Mouse (Mus musculus) hindbrain, embryonic 12.5 days (tissue): ENCODE measurements around the gene Tenm4. TPM values are rescaled to one million over a fixed set of nuclear protein-coding genes. Genes with fewer than 3 reads are reported as not detected.

Experiments
- ATAC-seq: fragments of 200-750 bp; cut with Nextera tagmentation; 2 replicates; pipeline ENCODE4 v1.8.0; 2017; ENCODE audit warnings: moderate TSS enrichment; ENCODE audit not compliant: low FRiP score
- H3K27ac ChIP-seq: fragments of 300-500 bp; sonication (generic); 2 replicates; pipeline ENCODE4 v1.5.1; 2016; ENCODE audit warnings: mild to moderate bottlenecking
- H3K27me3 ChIP-seq: fragments of 300-500 bp; sonication (generic); 2 replicates; pipeline ENCODE4 v1.6.1; 2016; ENCODE audit warnings: mild to moderate bottlenecking
- H3K36me3 ChIP-seq: fragments of 300-500 bp; sonication (generic); 2 replicates; pipeline ENCODE4 v1.6.1; 2016; ENCODE audit warnings: mild to moderate bottlenecking
- H3K4me1 ChIP-seq: fragments of 300-500 bp; sonication (generic); 2 replicates; pipeline ENCODE4 v1.6.1; 2016
- H3K4me2 ChIP-seq: fragments of 300-500 bp; sonication (generic); replicated peaks from 2 replicates; pipeline ENCODE4 v1.6.1; 2016; ENCODE audit warnings: mild to moderate bottlenecking
- H3K4me3 ChIP-seq: fragments of 300-500 bp; sonication (generic); 2 replicates; pipeline ENCODE4 v1.5.1; 2016; ENCODE audit warnings: mild to moderate bottlenecking
- H3K9ac ChIP-seq: fragments of 300-500 bp; sonication (generic); 2 replicates; pipeline ENCODE4 v1.6.1; 2016; ENCODE audit warnings: mild to moderate bottlenecking, moderate library complexity
- H3K9me3 ChIP-seq: fragments of 300-500 bp; sonication (generic); replicated peaks from 2 replicates; pipeline ENCODE4 v1.6.1; 2016; ENCODE audit warnings: mild to moderate bottlenecking
- WGBS: fragments of 180-500 bp; shearing (Covaris S2); methylation state at CpG from one replicate; pipeline ENCODE4 v1.1.7; 2016; 5-methylcytosine and 5-hydroxymethylcytosine counted together
- polyA plus RNA-seq: library from polyadenylated mRNA; unstranded; fragments of >200 nt; fragmentation: Nextera tagmentation; extraction: Ambion mirVana; gene quantifications from 2 replicates; pipeline ENCODE4 v1.2.1, GENCODE M21; 2016

Tenm4 gene
- polyA plus RNA-seq, 1 experiment from 2014 or later, result 38.5 TPM

DNA sequence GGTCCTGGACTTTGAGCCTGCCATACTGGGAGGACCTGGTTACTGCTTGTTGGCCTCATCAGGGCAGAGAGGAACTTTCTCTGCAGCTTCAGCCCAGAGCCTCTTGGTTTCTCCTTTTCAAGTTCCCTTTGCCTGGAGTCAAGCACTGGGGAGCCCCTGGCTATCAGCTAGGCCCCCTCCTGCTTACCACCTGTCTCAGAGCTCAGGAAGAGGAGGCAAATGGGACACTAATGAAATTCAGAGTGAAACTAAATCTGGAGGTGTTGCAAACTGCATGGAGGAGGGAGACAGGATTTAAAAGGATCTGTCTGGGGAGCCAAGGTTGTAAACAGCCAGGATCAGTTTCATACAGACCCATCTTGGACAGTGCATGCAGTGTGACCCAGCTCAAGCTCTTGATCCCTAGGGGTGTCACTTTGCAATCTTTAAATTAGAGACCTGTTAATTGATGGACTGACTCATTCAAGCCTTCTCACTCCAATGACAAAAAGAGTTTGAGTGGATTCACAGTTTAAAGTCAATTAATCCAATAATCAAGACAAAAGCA is 269.2 kb downstream of the Tenm4 start:
- Histone ChIP-seq H3K9ac (no peak overlapping the region), H3K4me2 (no peak overlapping the region), H3K27ac (no peak overlapping the region), H3K4me3 (no peak overlapping the region), H3K9me3 (no peaks in the 10 kb centered on the region), H3K4me1 (no peaks in the 10 kb centered on the region; the same call in 1 of the 2 replicates), H3K36me3 (no peaks in the 10 kb centered on the region), H3K27me3 (no peaks in the 10 kb centered on the region)
- no peak for ATAC-seq

DNA sequence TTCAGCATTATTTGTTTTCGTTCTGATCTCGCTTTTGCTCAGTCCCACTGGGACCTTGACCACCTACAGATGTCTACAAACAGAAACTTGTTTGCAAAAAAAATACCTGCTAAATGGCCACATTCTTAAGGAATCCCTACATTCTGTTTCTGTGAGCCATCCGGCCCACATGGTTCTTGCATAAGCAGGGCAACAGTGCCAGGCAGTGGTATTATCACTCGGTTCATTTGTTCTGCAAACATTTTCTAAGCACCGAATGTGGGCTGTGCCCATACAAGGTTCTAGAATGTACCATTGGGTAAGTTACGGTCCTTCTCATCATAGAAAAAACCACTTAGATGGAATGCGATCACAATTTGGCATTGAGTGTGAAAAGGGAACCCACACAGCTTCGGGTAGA is 274.7 kb downstream of the Tenm4 start:
- Histone ChIP-seq H3K4me1 (0 out of 2 replicates have a peak, but pooled peaks cover 2% of the 10 kb centered on the region), H3K9me3 (no peaks in the 10 kb centered on the region), H3K4me3 (no peak overlapping the region), H3K4me2 (no peak overlapping the region), H3K9ac (no peak overlapping the region), H3K36me3 (no peaks in the 10 kb centered on the region), H3K27me3 (no peaks in the 10 kb centered on the region), H3K27ac (no peak overlapping the region)
- 86% methylated on average over 8 of the region's 8 CpGs for WGBS
- no peak for ATAC-seq

DNA sequence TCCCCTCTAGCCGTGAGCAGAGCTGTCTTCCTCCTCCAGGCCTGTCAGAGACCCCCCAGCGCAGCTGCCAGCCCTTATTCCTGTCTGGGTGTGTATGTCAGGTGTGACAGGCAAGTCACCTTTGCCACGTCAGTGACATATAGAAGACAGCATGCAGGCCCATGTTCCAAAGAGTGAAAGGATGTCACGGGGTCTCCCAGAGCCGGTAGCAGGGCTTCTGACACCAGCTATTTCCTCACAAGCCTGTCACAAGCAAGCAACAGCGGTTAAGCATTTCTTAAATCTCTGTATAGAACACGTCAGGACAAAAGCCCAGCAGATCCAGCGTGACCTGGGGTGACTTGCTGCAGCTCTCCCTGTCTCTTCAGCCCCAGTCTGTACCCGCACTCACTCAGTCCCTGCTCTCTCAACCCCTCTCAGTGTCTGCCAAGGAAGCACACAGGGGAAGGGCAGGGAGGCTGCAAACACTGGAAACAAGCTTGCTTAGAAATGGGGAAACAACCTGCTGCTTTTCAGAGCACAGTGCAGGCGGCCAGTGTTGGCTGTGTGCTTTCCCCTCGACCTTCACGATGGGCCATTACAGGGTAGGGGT is 276.9 kb downstream of the Tenm4 start:
- Histone ChIP-seq H3K4me1 (0 out of 2 replicates have a peak, but pooled peaks cover 2% of the 10 kb centered on the region), H3K36me3 (no peaks in the 10 kb centered on the region), H3K9me3 (no peaks in the 10 kb centered on the region), H3K27ac (no peak overlapping the region), H3K4me2 (no peak overlapping the region), H3K27me3 (no peaks in the 10 kb centered on the region), H3K9ac (no peak overlapping the region), H3K4me3 (no peak overlapping the region)
- ATAC-seq, result no peak
- 70% methylated on average over 12 of the region's 12 CpGs for WGBS

DNA sequence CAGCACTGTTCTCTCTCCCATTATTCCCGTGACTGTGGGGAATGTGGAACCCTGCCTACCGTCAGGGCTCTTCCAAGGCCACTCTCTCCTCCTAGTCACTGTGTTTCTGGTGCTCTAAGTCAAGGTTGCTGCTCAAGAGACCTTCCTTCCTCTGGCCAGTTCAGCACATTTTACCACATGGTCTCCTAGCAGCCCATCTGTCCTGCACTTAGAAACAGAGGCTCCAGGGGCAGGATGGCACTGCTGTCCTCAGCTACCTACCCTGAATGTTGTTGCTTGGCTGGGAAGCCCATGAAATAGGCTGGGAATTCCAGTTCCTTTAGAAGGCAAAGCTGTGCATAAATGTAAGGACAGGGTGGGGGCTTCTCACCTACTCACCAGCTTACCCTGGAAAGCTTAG is 284.9 kb downstream of the Tenm4 start:
- H3K9me3 ChIP-seq, result no peaks in the 10 kb centered on the region
- no peak overlapping the region for H3K4me3 ChIP-seq
- H3K4me2 ChIP-seq, result no peak overlapping the region
- no peak overlapping the region for H3K27ac ChIP-seq
- H3K4me1 ChIP-seq, result peaks cover 6% of the 10 kb centered on the region
- no peaks in the 10 kb centered on the region for H3K27me3 ChIP-seq
- H3K9ac ChIP-seq, result no peak overlapping the region
- no peaks in the 10 kb centered on the region for H3K36me3 ChIP-seq
- WGBS, result 58% methylated on average over 2 of the region's 2 CpGs
- no peak for ATAC-seq

DNA sequence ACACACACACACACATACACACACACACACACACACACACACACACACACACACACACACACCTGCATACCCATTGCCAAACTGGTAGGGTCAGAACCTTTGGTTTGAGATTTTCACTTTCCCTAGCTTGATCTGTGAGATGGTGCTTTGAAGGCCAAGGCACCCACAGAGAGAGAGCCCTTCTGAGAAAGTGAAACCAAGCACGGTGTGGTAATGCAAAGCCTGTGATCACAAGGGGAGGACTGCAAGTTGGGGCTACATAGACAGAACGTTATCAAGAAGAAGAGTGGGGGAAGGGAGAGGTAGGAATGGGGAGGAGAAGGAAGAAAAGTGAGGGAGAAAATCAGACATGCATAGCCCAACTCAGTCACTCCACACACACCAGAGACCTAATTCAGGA is 285.6 kb downstream of the Tenm4 start:
- ATAC-seq, result no peak
- Histone ChIP-seq H3K4me2 (no peak overlapping the region), H3K4me1 (peaks cover 6% of the 10 kb centered on the region), H3K9ac (no peak overlapping the region), H3K27me3 (no peaks in the 10 kb centered on the region), H3K27ac (no peak overlapping the region), H3K4me3 (no peak overlapping the region), H3K9me3 (no peaks in the 10 kb centered on the region), H3K36me3 (no peaks in the 10 kb centered on the region)
- WGBS, result 55% methylated on average over 2 of the region's 2 CpGs

DNA sequence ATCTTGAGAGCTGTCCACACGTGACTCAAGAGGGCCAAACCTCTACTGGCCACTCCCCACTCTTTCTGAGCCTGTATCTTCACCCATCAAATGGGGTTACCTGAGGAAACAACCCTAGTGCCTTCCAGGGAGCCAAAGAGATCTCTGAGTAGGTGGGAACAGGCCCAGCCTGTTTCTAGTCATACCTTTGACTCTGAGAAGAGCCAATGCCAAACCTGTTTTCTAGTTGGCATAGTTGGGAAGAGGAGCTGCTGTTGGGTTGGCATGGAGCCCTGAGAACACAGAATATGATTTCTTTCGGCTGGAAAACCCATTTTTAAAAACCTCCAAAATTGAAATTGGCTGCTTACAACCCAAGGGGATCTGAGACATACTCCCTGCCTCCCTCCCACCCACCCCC is 286.8 kb downstream of the Tenm4 start:
- Histone ChIP-seq H3K9me3 (no peaks in the 10 kb centered on the region), H3K27ac (no peak overlapping the region), H3K4me3 (no peak overlapping the region), H3K36me3 (no peaks in the 10 kb centered on the region), H3K27me3 (no peaks in the 10 kb centered on the region), H3K4me2 (no peak overlapping the region), H3K9ac (no peak overlapping the region), H3K4me1 (peaks cover 6% of the 10 kb centered on the region)
- 87% methylated on average over 2 of the region's 2 CpGs for WGBS
- no peak for ATAC-seq

DNA sequence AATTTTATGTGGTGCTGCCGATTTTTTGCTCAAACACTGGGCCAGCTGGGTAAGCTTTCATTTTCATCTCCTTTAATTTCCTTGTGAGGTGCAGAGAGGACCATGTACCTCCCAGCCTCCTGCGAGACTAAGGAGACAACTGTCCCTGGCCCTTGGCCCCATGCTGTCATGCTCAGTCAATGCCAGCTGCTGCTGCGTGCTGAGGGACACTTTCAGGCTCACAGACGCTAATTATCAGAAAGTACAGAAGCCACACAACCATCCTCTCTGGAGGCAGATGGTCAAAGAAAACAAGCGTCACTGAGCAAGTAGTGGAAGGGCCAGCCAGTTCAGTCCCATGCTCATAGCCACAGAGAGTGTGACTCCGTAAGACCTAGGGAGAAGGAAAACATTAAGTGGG is 287.9 kb downstream of the Tenm4 start:
- Histone ChIP-seq H3K4me1 (peaks cover 6% of the 10 kb centered on the region), H3K4me2 (no peak overlapping the region), H3K36me3 (no peaks in the 10 kb centered on the region), H3K27me3 (no peaks in the 10 kb centered on the region), H3K9ac (no peak overlapping the region), H3K27ac (no peak overlapping the region), H3K4me3 (no peak overlapping the region), H3K9me3 (no peaks in the 10 kb centered on the region)
- ATAC-seq, result no peak
- 70% methylated on average over 6 of the region's 6 CpGs for WGBS

DNA sequence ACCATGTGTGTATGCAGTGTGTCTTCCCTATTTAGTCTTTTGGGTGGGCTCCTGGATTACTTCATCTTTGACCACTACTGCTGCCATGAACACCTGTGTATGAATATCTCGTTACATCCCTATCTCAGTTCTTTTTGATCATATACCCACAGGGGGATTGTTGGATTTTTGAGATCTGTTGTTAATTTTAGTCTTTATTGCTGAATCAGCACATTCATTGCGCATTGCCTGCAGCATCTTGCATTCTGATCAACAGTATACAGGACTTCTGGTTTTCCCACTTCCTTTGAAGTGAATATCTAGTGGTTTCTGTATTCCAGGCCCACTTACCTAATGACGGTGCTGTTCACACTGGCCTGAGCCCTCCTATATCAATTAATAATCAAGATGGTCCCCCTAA is 295.7 kb downstream of the Tenm4 start:
- Histone ChIP-seq H3K9me3 (no peaks in the 10 kb centered on the region), H3K4me3 (no peak overlapping the region), H3K36me3 (no peaks in the 10 kb centered on the region), H3K9ac (no peak overlapping the region), H3K27me3 (no peaks in the 10 kb centered on the region), H3K4me2 (no peak overlapping the region), H3K4me1 (no peaks in the 10 kb centered on the region), H3K27ac (no peak overlapping the region)
- 88% methylated on average over 3 of the region's 3 CpGs for WGBS
- no peak for ATAC-seq

DNA sequence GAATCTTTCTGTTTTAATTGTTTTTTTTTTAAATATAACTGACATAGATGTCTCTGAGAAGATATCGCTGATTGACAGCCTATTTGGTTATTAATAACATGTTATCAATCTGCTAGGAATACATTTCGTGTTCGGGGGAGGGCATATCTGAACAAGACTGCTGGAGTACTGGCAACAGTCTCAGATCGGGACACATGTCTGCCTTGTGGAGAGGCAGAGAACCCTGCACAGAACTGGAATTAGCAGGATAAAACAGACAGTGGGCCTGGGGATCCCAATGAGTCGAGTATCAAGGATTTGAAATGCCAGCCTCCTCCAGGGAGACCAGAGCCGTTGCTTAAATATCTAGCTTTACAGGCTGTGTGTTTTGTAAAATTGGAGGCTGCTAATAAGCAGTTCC is 299.8 kb downstream of the Tenm4 start:
- Histone ChIP-seq H3K4me2 (no peak overlapping the region), H3K27ac (no peak overlapping the region), H3K9me3 (no peaks in the 10 kb centered on the region), H3K27me3 (no peaks in the 10 kb centered on the region), H3K9ac (no peak overlapping the region), H3K36me3 (no peaks in the 10 kb centered on the region), H3K4me3 (no peak overlapping the region), H3K4me1 (no peaks in the 10 kb centered on the region)
- 83% methylated on average over 6 of the region's 6 CpGs for WGBS
- no peak for ATAC-seq

DNA sequence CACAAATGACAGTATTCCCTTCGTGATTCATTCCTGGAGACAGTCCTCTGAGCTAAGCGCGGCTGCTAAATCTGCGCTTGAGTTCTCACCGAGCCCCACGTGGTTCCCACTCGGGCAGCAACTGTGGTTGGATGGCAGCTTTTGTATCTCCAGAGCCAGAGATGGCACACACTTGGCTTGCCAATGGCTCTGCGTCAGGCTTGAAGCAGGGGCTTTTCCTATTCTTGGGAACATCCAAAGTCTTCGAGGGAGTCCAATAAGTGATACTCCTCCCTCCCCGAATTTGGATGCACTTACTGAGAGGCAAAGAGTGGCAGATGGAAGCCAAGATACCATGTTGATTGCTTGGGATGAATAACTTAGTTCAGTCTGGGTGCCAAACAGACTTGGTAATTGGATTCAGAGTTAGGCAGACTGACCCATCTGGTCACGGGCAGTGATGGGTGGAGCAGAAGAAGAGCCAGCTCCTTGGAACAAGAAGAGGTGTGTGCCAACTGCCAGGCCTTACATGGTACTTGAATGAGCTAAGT is 303.6 kb downstream of the Tenm4 start:
- H3K4me2 ChIP-seq, result no peak overlapping the region

DNA sequence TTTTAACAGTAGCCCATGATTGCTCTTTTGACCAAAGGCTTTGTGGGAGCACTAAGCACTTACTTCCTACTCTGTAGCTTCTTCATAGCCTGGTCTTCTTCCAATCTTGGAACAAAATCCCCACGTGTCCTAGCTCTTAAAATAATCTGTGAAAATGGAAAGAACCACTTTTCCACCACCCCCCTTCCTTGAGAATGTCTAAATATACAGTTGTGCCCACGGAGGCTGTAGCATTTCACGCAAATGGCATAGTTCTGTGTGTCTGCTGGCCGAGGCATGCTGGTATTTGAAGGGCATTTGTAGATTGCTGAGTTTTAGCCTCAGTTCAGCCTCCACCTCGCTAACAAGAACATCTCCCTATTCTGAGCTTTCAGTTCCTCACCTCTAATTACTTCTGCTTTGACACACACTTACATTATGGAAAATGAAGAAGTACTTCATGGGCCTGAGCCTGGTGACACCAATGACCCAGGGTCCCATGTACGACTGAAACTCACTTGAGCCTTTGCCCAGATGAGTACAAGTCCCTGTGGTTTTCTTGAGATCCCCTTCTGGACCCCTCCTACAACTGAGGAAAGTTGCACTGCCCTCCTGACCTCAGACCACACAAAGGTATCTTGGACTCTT is 306.1 kb downstream of the Tenm4 start:
- H3K27ac ChIP-seq, result no peak overlapping the region
- H3K9me3 ChIP-seq, result no peaks in the 10 kb centered on the region
- peaks cover 9% of the 10 kb centered on the region for H3K4me1 ChIP-seq
- H3K9ac ChIP-seq, result no peak overlapping the region
- no peaks in the 10 kb centered on the region for H3K27me3 ChIP-seq
- no peak overlapping the region for H3K4me3 ChIP-seq
- no peak overlapping the region for H3K4me2 ChIP-seq
- WGBS, result 87% methylated on average over 6 of the region's 6 CpGs
- ATAC-seq, result no peak
- H3K36me3 ChIP-seq, result no peaks in the 10 kb centered on the region

More for the DNA sequence above, 303.6 kb downstream of the Tenm4 start:
- Histone ChIP-seq H3K27ac (no peak overlapping the region), H3K4me3 (no peak overlapping the region), H3K27me3 (no peaks in the 10 kb centered on the region), H3K9me3 (no peaks in the 10 kb centered on the region), H3K4me1 (no peaks in the 10 kb centered on the region), H3K9ac (no peak overlapping the region), H3K36me3 (no peaks in the 10 kb centered on the region)
- ATAC-seq, result no peak
- 87% methylated on average over 11 of the region's 11 CpGs for WGBS

DNA sequence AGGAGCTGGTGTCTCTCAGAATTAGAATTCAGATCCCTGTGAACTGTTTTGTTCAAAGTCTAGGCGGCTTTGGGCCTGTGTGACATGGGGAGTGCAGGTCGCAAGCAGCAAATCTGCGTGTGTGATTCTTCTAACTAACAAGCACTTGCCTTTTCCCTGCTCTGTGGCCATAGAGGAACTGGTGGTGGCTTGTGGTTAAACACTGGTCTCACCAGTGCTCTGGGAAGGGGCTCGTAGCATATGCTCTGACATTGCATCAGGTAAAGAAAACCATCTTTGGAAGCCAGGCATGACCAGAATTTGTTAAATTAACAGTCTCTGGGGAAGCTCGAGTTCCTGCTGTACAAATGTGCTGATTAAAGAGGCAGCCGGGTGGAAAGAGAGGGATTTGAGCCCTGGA is 308.1 kb downstream of the Tenm4 start:
- Histone ChIP-seq H3K27ac (no peak overlapping the region), H3K4me2 (no peak overlapping the region), H3K4me3 (no peak overlapping the region), H3K9me3 (no peaks in the 10 kb centered on the region), H3K27me3 (no peaks in the 10 kb centered on the region), H3K9ac (no peak overlapping the region), H3K36me3 (no peaks in the 10 kb centered on the region), H3K4me1 (peaks cover 9% of the 10 kb centered on the region)
- no peak for ATAC-seq
- WGBS, result 82% methylated on average over 6 of the region's 6 CpGs
